Mouse (Mus musculus): ENCODE data around the gene Ephb1. TPM values are rescaled to one million over a fixed set of nuclear protein-coding genes. Genes with fewer than 3 reads are reported as not detected.
A peak's percentile ranks its signal among the peaks of the same experiment; 100 is the strongest.

The Ephb1 gene
- total RNA-seq, 4 experiments from 2014 or later: 0.32 to 0.75 (median 0.51) TPM

DNA sequence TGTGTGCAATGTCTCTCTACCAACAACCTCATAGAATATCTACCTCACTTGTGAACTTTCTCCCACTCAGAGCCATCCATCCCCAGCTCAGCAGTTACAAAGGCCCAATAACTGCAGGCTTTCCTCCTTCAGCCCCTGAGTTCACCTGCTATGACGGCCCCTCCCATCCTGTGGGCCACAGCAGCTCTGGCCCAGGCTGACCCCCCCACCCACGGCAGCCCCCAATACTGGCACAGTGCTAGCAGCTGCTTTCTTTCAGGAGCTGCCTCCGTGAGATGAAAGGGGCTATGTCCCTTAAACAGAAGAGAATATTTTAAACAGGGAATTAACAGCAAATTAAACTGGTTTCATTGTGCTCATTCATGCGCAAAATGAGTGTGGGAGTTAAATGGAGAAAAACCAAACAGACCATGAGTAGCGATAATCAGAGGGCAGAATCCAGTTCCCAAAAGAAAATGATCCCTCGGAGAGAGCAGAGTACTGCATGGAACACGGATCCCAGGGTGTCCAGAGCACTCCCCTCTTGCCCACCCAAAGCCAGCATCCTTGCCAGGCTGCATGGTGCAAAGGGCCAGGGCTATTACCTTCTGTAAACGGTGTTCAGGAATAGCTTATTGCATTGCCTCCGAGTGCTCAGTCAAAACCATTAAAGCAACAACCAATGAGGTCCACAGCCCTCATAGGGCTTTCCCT is 105.2 kb downstream of the Ephb1 start:
- DNase-seq (ENCODE audit: low spot score in 2 of 2): no peak

DNA sequence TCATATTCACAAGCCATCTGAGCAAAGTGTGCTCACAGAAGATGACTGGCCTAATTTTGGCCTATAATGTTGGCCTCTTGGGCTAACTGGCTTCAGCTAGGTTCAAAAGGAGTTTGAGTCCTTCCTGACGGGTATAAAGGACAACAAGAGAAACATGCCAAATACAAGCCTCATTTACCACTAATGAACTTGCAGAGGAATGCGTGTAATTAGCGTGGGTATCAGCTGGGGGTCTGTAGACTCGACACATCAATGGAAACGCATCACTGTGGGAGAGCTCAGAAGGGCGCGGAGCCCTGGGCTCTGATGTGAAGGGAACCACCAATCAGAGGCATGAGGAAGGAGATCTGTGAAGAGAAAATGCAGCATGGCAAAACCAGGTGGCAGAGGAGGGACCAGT is 108.9 kb downstream of the Ephb1 start:
- DNase-seq (ENCODE audit: low spot score in 2 of 2): no peak

DNA sequence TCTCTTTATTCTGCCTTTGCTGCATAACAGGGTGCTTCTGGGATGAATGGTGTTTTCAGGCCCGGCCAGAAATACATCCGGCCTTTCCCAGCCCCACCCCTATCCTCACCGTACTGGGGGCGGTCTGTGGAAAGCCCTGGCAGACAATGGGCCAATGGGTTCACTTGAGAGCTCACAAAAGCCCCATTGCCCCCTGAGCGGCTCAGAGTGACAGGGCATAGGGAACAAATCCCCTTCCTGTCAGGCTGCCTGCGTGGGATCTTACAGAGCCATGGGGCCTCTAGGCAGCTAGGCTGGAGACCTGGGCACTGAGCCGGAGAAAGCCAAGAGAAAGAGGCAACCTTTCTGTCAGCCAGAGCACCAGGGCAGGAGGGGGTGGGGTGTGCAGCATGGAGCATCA is 111.2 kb downstream of the Ephb1 start:
- DNase-seq (ENCODE audit: low spot score in 2 of 2): no peak

DNA sequence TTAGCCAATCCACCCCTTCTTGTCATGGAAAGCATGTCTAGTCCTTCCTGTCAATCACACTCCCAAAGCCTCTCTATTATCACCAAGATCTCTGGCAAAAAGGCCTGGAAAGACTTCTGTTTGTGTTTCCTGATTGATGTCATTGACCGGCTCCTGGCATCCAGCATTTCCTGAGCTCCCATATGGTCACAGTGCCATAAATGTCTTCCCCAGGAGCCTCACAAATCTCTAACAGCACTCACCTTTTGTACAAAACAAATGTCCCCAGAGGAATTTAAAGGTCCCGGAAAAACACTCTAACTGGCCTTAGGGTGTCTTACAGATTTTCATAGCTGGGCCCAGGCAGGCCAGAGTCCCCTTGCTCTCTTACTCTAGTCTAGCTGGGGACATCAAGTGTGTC is 112.9 kb downstream of the Ephb1 start:
- no peak for DNase-seq (ENCODE audit: low spot score in 2 of 2)

DNA sequence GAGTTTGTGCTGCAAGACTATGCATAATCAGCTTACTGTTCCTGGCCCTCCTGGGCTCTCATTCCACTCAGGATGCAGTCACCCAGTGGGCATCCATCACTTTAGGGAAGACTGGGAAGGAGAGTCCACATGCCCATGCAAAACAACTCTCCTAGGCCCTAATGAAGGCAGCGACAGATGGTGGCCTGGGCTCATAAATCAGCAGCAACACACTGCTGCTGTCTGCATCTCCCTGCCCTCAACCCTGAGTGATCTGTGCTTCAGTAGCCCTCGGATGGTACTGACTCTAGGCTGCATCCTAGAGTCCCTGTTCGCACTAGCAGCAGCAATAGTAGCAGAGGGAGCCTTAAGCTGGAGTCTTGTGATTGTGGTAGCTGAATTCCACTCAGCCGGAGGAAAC is 114.3 kb downstream of the Ephb1 start:
- no peak for DNase-seq (ENCODE audit: low spot score in 2 of 2)

DNA sequence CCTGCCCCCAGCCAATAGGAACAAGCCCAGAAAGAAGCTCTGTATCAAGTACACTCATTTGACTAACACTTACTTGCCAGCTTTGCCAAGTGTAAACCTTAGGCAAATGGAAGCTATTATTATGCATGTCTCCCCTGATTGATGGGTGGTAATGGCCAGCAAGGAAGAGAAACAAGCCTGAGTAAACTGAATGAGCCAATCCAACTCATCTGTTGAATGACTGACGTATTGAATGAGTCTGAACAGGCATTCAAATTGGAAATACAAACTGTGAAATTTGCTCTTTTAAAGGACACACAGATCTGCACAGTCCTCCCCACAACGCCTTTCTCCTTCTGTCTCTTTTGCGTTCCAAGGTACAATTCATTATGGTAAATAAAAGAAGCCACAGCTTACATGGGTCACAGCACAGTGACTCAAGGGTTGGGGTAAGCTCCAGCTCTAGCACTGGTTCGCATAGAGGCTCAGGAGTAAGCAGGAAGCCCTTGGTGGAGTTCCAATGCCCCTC is 119.0 kb downstream of the Ephb1 start:
- no peak for DNase-seq (ENCODE audit: low spot score in 2 of 2)

DNA sequence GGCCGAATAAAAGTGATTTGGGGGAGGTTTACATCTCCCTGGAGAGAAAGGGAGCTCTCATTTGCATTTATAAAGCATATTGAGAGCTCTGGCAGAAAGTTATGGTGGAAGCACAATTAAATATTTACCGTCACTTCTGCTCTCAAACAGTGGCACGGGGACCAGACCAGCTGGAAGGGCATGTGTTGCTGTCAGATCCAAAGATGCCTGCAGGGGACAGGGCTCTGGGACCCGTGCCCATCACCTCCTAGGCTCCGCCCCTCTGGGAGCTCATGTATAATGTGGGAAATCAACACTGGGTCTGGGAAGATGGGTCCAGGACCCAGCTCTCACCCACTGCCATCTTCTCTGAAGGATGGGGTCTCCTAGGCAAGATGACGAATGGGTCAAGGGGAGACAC is 123.2 kb downstream of the Ephb1 start:
- no peak for DNase-seq (ENCODE audit: low spot score in 2 of 2)

DNA sequence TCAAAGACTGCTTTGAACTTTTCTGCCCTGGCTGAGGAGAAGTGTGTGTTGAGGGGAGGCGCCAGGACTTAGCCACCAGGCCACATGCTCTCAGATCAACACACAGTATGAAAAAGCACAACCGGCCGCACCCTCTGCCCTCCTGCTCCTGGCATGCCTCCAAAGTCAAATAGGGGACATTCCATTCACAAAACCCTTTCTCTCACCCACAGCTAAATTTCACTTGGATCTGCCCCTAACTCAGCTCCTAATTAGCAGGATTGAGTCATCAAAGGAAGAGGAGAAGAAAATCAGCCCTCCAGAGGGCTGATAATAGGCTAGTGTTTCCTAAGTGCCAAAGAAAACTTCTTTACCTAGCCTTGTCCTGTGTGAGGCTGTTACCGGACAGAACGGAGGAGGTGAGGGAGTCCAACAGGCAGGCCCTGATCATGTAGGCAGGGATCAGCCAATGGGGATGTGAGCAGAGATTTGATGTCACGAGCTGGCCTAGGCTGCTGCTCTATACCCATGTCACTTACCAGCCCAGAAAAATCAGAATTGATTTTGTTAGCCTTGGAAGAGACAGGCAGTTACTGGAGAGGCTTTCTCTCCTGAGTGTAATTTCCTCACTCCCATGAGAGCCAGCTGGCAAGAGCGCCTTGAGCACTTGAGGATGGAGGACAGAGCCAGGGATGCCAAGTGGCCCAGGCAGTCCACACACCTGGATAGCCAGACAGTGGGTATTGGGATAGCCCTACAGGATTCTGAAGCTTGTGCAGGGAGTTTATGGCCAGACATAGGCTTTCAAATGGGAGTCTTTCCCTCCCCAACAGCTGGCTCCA is 137.5 kb downstream of the Ephb1 start:
- DNase-seq (ENCODE audit: low spot score in 2 of 2): no peak

DNA sequence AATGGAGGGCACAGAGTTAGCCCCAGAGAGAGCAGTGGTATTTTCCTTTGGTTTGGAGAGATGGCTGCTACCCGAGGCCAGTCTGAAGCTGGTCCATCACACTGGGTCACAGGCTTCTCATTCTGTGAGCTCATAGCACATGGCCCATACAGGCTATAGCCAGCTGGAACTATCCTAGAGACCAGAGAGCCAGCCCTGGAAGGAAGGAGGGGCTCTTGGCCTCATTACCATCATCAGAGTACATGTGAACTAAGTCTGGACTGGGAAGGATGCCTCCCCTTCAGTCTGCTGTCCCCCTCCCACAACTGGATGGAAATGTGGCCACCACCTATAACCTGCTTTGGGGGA is 142.5 kb downstream of the Ephb1 start:
- no peak for DNase-seq (ENCODE audit: low spot score in 2 of 2)

DNA sequence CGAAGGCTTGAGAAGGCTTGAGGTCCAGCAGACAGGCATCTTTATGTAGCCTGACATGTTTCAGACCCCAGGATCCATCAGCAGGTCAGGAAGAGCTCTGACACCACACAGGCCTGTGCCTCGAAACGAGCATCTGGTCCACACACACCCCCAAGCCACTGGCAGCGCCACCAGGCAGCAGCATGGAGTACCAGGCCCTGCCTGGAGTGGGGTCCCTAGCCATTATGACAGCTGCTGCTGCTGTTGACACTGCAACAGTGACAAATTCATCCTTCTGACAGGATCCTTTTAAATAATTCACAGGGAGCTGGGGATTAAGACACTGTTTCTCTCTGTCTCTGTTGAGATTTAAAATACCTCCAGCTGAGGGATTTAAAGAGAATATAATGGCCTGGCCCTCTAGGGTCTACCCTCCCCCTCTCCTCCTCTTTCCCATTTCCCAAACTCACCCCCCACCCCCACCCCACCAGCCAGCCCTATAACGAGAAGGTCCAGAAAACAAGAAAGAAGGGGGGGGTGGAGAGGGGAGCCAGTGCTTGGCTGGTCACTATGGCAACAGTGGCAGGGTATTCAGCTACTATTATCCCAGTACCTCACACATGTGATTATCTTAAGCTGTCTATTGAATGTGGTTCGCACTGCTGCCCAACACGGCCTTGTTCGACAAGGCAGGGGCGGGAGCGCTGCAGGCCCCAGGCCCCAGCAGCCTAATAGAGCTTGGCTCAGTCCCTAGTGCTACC is 143.0 kb downstream of the Ephb1 start:
- DNase-seq (ENCODE audit: low spot score in 2 of 2): no peak

DNA sequence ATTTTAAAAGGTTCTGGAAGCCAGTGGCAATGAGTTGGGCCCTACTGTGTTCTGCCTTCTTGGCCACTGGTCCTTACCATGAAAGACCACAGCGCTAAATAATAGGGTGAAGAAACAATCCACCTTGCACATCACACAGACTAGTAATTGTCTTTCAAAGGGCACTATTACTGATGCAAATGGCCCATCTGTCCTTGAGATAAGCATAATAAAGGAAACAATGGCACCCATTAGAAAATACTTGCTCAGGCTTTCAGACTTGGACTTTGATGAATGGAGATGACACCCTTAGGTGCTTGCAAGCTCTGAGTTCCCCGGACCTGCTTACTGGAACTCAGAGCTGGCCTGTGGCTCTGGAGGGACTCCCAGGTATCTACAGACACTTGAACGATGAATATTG is 149.0 kb downstream of the Ephb1 start:
- DNase-seq (ENCODE audit: low spot score in 2 of 2): no peak

DNA sequence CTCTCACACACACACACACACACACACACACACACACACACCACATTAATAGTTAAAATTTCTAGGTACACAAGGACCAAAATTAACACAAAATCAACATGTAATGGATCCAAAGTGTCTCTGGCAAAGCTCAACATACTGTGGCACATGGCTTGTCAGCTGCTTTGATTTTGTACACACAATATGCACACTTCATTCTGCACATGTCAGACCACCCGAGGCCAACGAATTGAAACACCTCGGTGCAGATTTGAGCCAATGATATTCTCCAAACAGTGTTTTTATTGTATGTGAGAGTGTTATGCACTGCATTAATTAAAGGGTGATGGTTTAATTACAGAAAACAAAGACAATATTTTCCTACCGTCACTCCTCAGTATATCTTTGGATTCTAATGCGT is 152.6 kb downstream of the Ephb1 start:
- DNase-seq (ENCODE audit: low spot score in 2 of 2): no peak

DNA sequence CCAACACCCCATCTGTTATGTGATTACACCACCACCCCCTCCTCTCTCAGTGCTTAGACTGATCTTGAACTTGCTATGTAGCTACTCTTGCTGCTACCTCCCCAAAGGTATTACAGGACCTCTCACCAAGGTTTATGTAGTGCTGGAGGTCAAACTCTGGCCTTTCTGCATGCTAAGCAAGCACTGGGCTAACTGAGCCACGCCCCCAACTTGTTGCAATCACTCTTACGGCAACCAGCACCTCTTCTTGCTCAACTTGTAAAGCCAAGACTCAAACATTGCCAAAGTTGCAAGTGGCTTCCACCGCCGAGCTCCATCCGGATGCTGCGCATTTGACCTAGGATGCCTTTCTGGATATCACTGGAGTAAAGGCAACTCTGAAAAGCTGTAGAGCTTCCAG is 157.6 kb downstream of the Ephb1 start:
- no peak for DNase-seq (ENCODE audit: low spot score in 2 of 2)

DNA sequence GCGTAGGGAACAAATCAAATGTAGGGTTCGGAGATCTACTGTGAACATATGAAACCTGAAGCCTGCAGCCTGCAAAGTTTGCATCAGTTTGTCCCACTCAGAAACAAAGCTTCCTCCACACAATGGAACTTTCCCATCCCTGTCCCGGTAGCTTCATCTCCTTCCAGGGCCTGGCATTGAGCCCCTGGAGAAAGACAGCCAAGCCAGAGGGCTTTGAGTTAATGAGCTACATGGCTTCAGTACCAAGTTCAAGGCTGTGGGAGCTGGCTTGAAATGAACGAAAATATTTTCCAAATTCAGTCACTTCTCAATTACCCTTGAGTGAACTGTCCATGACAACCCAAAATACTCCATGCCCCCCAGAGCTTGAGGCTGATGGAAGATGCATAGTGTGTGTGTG is 160.4 kb downstream of the Ephb1 start:
- no peak for DNase-seq (ENCODE audit: low spot score in 2 of 2)

DNA sequence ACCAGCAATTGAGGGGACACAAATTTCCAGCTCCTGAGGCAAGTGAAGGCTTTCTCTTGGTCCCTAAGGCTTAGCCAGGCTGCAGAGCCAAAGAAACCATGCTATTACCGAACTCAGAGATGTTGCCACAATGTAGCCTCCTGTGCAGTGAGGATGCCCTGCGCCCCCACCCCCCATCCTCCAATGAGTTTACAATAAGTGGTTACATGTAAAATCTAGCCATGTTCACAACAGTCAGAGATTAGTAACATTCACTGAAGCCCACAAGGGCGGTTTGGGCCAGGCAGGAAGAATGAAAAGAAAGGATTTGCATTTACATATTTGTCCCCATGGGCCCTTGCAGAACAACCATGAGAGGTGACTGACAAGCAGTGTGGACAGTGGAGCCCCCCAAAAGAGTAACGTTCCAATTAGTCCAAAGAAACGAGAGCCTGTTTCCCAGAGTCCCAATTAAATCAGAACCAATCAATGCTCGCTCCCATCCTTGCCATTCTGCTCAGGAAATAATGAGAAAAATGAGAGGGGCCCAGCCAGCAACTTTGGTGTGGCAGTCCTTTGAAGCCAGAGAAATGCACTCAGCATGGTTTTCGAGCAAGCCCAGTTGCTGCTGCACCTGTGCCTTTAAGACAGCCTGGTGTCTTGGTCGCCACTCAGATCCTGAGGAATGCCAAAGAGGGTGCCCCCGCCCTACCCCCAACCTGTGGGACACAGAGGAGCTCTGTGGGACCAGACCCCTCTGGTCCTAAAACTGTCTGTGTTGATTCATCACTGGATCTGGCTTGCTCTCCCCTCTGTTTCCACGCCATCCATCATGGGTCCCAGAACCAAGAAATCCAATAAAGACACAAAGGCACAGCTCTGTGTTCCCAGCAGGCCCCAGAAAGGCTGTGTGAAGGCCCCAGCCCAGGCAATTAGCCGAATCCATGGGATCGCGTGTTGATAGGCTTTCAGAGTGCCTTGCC is 161.5 kb downstream of the Ephb1 start:
- no peak for DNase-seq (ENCODE audit: low spot score in 2 of 2)

DNA sequence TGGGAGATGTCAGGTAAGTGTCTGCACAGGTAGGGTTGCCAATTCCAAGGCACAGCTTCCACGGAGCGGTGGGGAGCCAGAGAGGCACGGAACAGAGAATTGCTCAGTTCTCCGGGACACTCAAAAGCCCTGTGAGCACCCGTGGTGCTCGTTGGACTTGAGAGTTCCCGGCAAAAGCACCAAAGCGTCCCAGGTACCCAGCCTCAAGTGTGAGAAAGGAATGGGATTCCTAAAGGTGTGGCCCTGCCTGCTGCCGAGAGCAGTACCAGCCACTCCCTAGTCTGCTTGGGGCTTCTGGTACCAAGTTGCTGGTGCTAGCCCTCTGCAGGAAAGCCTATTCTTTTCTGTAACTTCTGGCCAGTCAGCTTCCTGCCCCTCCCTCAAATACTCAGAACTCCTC is 164.4 kb downstream of the Ephb1 start:
- no peak for DNase-seq (ENCODE audit: low spot score in 2 of 2)

DNA sequence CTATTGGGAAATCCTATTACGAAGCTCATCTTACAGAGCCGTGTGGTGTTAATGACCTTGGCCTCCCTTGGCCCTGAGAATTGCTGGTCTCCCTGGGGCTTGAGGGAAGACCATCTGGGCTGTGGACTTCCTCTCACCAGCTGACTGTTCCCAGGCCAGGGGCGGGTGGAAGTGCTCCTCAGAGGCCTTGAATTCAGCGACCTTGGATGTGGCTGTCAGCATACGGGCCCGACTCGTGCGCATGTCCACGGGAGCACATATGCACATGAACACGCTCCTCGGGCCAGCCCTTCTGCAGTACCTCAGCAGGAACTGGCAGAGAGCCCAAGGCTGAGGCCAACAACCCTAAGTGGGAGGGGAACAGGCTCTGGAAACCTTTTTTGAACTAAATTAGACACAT is 165.1 kb downstream of the Ephb1 start:
- DNase-seq (ENCODE audit: low spot score in 2 of 2): peak in 1 of 2 experiments; percentile 22

DNA sequence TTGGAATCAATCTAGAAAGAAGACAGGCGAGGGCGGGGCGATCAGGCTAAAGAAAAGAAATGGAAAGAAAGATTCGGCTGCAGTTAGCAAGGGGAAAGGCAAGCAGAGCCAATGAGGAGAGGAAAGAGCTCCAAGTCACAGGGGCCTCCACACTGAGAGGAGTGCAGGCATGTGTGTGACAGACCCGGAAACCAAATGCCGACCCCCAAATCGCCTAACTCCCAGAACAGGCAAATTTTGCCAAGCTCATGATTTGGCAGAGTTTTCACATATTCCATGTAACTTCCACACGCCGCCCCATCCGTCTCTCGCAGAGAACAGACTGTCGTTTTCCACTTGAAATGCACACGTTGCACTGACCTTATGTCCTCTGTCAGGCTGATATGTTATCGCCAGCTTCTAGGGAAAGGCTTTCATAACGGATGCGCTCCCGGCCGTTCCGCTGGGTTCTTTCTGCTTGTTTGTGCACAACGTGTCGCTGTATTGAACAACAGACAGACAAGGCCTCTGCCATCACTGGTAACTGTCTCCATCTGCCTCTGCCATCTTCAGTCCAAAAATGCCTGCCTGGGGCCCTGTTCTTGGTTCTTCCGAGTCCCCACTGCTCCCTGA is 170.7 kb downstream of the Ephb1 start:
- no peak for DNase-seq (ENCODE audit: low spot score in 2 of 2)

DNA sequence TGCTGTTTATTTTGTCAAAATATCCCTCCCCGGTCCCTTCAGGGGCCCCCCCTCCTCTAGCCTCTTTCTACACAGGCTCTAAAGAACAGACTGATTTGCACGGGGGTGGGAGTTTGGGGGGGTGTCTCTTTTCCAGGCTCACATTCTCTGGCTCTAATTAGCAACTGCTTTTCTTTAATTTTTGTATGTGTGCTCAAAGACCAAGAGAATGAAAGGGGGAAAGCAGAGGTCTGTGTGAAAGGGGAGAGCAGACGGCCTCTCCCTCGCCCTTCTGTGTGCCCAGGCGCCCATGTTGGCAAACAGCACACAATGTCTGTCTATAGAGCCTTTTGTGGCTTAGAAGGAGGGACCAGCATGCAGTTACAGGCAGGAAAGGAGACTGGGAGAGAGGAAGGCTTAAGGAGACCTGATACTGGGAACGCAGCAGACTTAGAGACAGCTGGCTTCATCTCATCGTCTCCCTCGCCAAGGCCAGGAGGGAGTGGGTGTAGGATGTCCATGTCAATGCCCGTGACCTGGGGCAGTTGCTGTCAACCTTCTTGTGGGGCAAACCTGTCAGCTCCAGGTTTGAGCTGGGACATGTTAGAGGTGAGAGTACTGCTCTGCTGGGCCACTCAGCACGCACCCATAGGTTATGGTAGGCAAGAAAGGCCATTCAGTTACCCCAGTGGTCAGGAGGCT is 172.5 kb downstream of the Ephb1 start:
- peak; percentile 18 to 54 for DNase-seq (ENCODE audit: low spot score in 2 of 2)

DNA sequence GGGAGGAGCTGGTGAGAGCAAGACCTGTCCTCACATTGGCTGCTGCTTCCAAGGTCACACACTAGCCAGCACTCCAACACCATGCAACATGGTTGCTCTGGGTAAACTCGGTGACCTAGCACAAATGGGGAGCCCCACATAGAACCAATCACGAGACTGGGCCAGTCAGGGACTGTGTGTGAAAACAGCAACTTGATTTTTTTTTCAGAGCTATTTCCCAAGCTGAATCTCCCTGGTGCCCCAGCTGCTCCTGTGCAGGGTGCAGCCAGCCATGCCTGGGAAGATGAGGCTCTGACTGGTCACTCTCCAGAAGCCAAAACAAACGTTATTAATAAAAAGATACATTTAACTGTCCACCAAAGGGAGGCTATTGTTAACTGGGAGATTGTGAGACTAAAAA is 173.2 kb downstream of the Ephb1 start:
- DNase-seq (ENCODE audit: low spot score in 2 of 2): no peak
